Mouse (Mus musculus) heart, embryonic 11.5 days (tissue): Measurements from ENCODE around the gene Shank3. TPM values are rescaled to one million over a fixed set of nuclear protein-coding genes. Genes with fewer than 3 reads are reported as not detected.

Experiments used
- ATAC-seq: fragments of 200-750 bp; cut with Nextera tagmentation; replicated peaks from 2 replicates; pipeline ENCODE4 v1.8.0; 2017; ENCODE audit warnings: moderate library complexity; ENCODE audit not compliant: insufficient number of reproducible peaks, low FRiP score, low TSS enrichment
- H3K27ac ChIP-seq: fragments of 300-500 bp; sonication (generic); 2 replicates; pipeline ENCODE4 v1.5.1; 2014; ENCODE audit warnings: mild to moderate bottlenecking, low read depth, low read length
- H3K27me3 ChIP-seq: fragments of 300-500 bp; sonication (generic); 2 replicates; pipeline ENCODE4 v1.6.1; 2014; ENCODE audit warnings: mild to moderate bottlenecking, low read length, mixed read lengths; ENCODE audit not compliant: control insufficient read depth, insufficient read depth
- H3K36me3 ChIP-seq: fragments of 300-500 bp; sonication (generic); 2 replicates; pipeline ENCODE4 v1.6.1; 2014; ENCODE audit warnings: mild to moderate bottlenecking, low read length, moderate library complexity, mixed read lengths; ENCODE audit not compliant: control insufficient read depth, insufficient read depth
- H3K4me1 ChIP-seq: fragments of 300-500 bp; sonication (generic); 2 replicates; pipeline ENCODE4 v1.6.1; 2014; ENCODE audit warnings: low read length; ENCODE audit not compliant: control insufficient read depth, insufficient read depth
- H3K4me2 ChIP-seq: fragments of 300-500 bp; sonication (generic); 2 replicates; pipeline ENCODE4 v1.6.1; 2014; ENCODE audit warnings: mild to moderate bottlenecking, moderate library complexity
- H3K4me3 ChIP-seq: fragments of 300-500 bp; sonication (generic); 2 replicates; pipeline ENCODE4 v1.5.1; 2014; ENCODE audit warnings: low read depth, low read length
- H3K9ac ChIP-seq: fragments of 300-500 bp; sonication (generic); 2 replicates; pipeline ENCODE4 v1.6.1; 2014; ENCODE audit warnings: mild to moderate bottlenecking, low read depth, low read length, moderate library complexity
- H3K9me3 ChIP-seq: fragments of 300-500 bp; sonication (generic); replicated peaks from 2 replicates; pipeline ENCODE4 v1.6.1; 2016; ENCODE audit warnings: low read length; ENCODE audit not compliant: control insufficient read depth
- WGBS: fragments of 180-500 bp; shearing (Covaris S2); extraction: QIAGEN DNeasy Blood & Tissue Kit; methylation state at CpG from one replicate; pipeline ENCODE4 v1.1.7; 2014; ENCODE audit not compliant: insufficient replicate concordance; 5-methylcytosine and 5-hydroxymethylcytosine counted together
- polyA plus RNA-seq: library from polyadenylated mRNA; unstranded; fragments of >200 nt; fragmentation: Nextera tagmentation; extraction: Ambion mirVana; gene quantifications from 2 replicates; pipeline ENCODE4 v1.2.1, GENCODE M21; 2014

Gene Shank3
- polyA plus RNA-seq, 1 experiment from 2014 or later = 2.7 TPM

DNA sequence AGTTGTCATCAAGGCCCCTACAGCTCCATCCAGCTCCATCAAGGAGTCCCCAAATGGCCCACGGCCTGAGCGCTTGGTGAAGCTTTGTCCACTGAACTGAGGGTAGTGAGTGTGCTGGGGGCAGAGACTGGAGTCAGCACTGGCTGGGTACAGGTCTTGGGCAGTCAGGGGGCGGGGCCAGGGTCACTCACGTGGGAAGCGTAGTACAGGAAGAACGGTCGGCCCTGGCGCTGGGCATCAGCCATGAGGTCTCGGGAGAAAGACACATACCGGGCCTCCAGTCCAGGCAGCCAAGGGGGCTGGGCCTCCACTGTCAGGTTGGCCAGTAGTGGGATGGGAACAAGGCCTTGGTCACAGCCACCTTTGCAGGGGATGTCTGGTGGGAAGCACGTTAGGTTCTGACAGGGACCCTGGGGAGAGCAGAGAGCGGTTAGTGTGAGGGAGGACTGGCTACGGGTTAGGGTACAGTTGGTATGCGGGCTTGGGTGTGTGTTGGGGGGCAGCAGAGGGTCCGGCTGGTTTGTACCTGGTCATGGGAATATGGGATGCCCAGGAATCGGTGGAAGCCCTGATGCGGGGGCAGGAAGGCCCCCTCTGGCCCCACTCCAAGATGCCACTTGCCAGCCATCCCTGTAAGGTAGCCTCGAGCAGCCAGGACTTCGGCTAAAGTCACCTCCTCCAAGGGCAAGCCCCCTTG lies 24.7 kb upstream of the Shank3 start:
- Histone ChIP-seq H3K9ac (no peak overlapping the region; the same call in 1 of the 2 replicates), H3K36me3 (no peaks in the 10 kb centered on the region), H3K4me2 (no peak overlapping the region), H3K27ac (no peak overlapping the region), H3K27me3 (no peaks in the 10 kb centered on the region), H3K9me3 (no peaks in the 10 kb centered on the region), H3K4me1 (peaks cover 9% of the 10 kb centered on the region), H3K4me3 (no peak overlapping the region; the same call in 1 of the 2 replicates)
- 90% methylated on average over 19 of the region's 19 CpGs for WGBS
- ATAC-seq = no peak

GRCm38 (mm10) chr15:89475293-89475600 lies 24.2 kb upstream of the Shank3 start:
- H3K9me3 ChIP-seq = no peaks in the 10 kb centered on the region
- peaks cover 9% of the 10 kb centered on the region for H3K4me1 ChIP-seq
- H3K36me3 ChIP-seq = no peaks in the 10 kb centered on the region
- peak overlapping the region; percentile 95 for H3K4me2 ChIP-seq
- peak overlapping the region; percentile 59 for H3K4me3 ChIP-seq
- ATAC-seq = no peak
- WGBS = 81% methylated on average over 7 of the region's 7 CpGs
- no peaks in the 10 kb centered on the region for H3K27me3 ChIP-seq
- H3K9ac ChIP-seq = peak overlapping the region; percentile 74
- no peak overlapping the region for H3K27ac ChIP-seq

DNA sequence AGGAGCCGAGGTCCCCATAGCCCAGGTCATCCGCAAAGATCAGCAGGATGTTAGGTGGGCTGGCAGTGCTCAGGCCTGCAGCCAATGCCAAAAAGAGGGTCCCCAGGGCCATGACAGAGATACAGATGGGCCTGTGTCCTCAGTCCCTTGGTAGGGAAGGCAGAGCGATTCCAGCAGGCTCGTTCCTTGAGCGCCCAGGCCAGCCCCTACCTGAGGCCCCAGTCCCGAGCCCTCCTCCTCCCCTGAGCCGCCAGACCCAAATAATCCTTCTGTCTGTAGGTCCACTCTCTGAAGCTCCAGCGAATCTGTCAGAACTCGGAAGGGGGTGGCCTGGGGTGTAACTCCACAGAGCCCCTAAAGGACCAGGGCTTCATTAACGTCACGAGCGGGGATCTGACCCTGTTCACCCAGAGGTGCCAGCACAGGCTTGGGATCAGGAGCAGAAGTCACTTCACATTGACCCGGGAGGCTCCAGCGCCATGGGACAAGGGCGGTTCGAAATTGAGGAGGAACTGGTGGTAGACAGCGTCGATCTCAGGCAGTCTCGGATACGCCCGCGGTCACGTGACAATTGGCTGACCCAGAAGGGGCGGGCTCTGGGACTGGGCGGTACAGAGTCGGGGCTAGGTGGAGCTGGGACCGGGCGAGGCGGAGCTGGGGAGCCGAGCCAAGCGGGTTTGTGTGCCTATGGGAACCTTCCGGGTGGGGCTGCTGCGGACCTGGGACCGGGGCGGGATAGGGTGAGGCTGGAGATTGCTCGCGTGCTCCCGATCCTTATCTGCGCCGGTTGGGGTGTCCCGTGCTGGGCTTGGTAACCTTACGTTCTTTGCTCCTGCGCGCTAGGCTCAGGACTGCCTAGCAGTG lies 23.6 kb upstream of the Shank3 start:
- WGBS = 7% methylated on average over 44 of the region's 44 CpGs
- H3K27ac ChIP-seq = peak overlapping the region; percentile 69
- peak; percentile 95 for ATAC-seq

GRCm38 (mm10) chr15:89476475-89476815 lies 23.0 kb upstream of the Shank3 start:
- no peak for ATAC-seq
- Histone ChIP-seq H3K9me3 (no peaks in the 10 kb centered on the region), H3K4me3 (peak overlapping the region; percentile 59), H3K36me3 (no peaks in the 10 kb centered on the region), H3K27ac (peak overlapping the region; percentile 69), H3K4me1 (peaks cover 9% of the 10 kb centered on the region), H3K4me2 (peak overlapping the region; percentile 95), H3K27me3 (no peaks in the 10 kb centered on the region), H3K9ac (peak overlapping the region; percentile 74)
- WGBS = 4% methylated on average over 5 of the region's 5 CpGs

More for the DNA sequence above, 23.6 kb upstream of the Shank3 start:
- H3K27me3 ChIP-seq = no peaks in the 10 kb centered on the region
- H3K4me1 ChIP-seq = peaks cover 9% of the 10 kb centered on the region
- no peaks in the 10 kb centered on the region for H3K36me3 ChIP-seq
- peak overlapping the region; percentile 74 for H3K9ac ChIP-seq
- peak overlapping the region; percentile 59 for H3K4me3 ChIP-seq
- H3K4me2 ChIP-seq = peak overlapping the region; percentile 95
- H3K9me3 ChIP-seq = no peaks in the 10 kb centered on the region

DNA sequence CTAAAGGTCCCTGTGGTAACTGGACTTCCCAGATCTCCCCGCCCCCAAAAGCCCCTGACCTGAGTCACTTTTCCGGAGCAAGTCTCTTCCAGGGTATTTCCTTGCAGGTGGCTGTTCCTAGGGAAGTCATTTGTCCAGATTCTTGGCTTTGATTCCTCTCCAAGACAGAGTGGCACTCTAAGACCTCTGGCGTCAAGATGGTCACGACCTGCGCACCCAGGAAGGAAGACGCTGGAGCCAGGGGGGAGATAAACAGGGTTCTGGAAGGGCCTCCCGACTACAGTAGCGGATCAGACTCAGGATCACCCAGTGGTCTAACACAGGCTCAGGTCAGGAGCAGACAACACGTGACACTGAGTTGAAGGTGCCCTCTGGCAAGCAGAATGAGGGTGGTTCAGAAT lies 22.3 kb upstream of the Shank3 start, which contains the start of gene Arsa:
Gene Arsa (minus strand): TSS at position 335 of the 401 bp plus-strand sequence.
- peak within 1 kb of the TSS; percentile 59 for H3K4me3 ChIP-seq

DNA sequence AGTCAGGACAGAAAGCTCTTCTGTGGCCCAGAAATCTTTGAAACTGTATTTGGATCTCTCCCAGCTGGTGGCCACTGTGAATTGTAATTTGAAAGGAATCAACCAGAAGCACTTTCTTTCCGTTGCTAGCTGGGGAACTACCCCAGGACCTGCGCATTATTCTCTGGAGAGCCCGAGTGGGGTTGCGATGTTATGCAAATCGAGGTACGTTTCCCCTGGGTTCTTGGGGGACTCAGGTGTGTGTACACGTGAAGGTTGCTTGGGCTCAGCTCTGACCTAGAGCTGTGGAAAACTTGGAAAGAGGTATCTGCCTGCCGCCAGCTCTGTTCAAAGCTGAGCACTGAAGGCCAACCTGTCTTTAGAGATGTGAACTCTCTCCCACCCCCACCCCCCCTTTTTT lies 21.6 kb upstream of the Shank3 start:
- no peak for ATAC-seq
- H3K4me2 ChIP-seq = no peak overlapping the region
- H3K27me3 ChIP-seq = no peaks in the 10 kb centered on the region
- peaks cover 9% of the 10 kb centered on the region for H3K4me1 ChIP-seq
- no peak overlapping the region for H3K27ac ChIP-seq
- no peak overlapping the region for H3K9ac ChIP-seq
- 46% methylated on average over 8 of the region's 8 CpGs for WGBS
- no peak overlapping the region for H3K4me3 ChIP-seq
- H3K9me3 ChIP-seq = no peaks in the 10 kb centered on the region
- no peaks in the 10 kb centered on the region for H3K36me3 ChIP-seq

More for the DNA sequence above, 22.3 kb upstream of the Shank3 start, which contains the start of gene Arsa:
- ATAC-seq = no peak
- H3K9me3 ChIP-seq = no peaks in the 10 kb centered on the region
- peak within 1 kb of the TSS; percentile 95 for H3K4me2 ChIP-seq
- peak within 1 kb of the TSS; percentile 74 for H3K9ac ChIP-seq
- H3K27me3 ChIP-seq = no peaks in the 10 kb centered on the region
- peaks cover 9% of the 10 kb centered on the region for H3K4me1 ChIP-seq
- peak within 1 kb of the TSS; percentile 69 for H3K27ac ChIP-seq
- 25% methylated on average over 9 of the region's 9 CpGs for WGBS
- no peaks in the 10 kb centered on the region for H3K36me3 ChIP-seq

DNA sequence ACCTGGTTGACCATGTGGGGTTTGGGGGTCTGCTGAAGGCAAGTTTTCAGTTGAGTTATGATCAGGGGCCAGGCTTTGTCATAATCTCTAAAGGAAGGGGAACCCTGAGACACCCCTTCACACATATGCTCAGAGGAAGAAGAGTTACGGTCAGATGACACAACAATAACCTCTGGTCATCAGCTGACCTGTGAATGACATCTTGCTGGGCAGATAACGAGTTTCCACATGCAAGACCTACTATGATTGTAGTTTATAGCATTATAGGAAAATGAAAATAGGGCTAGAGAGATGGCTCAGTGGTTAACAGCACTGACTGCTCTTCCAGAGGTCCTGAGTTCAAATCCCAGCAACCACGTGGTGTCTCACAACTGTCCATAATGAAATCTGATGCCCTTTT lies 20.8 kb upstream of the Shank3 start:
- Histone ChIP-seq H3K27ac (no peak overlapping the region), H3K4me1 (peaks cover 9% of the 10 kb centered on the region), H3K4me2 (no peak overlapping the region), H3K4me3 (no peak overlapping the region), H3K9ac (no peak overlapping the region), H3K9me3 (no peaks in the 10 kb centered on the region), H3K27me3 (no peaks in the 10 kb centered on the region), H3K36me3 (no peaks in the 10 kb centered on the region)
- ATAC-seq = no peak
- WGBS = 87% methylated on average over 3 of the region's 3 CpGs

DNA sequence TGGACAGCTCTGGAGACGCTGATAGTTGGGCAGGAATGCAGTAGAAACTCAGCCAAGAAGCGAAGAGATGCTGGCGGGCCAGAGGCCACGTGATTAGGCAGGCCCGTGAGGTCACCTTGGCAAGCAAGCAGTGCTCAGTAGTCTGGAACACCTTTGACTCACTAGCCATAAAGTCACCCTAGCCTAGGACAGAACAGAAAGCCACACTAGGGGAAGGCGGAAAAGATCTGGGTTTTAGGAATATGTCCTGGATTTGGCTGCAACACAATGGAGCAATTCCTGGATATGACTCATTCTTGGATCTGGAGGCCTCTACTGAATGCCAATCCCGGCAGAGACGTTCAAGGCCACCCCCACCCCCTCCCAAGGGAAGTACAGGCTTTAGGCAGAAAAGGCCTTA lies 18.8 kb upstream of the Shank3 start:
- no peak for ATAC-seq
- Histone ChIP-seq H3K27ac (peak overlapping the region; percentile 1; the same call in 1 of the 2 replicates), H3K4me3 (no peak overlapping the region), H3K9me3 (no peaks in the 10 kb centered on the region), H3K36me3 (no peaks in the 10 kb centered on the region), H3K9ac (no peak overlapping the region), H3K4me2 (no peak overlapping the region), H3K27me3 (no peaks in the 10 kb centered on the region), H3K4me1 (peaks cover 5% of the 10 kb centered on the region)
- WGBS = 53% methylated on average over 8 of the region's 8 CpGs
